Comparison of ENCODE assay signal across 10 mouse cellular contexts in genomic region chr9:52678179-52678838, GRCm38 (mm10). TPM values are rescaled to one million over a fixed set of nuclear protein-coding genes. Genes with fewer than 3 reads are reported as not detected.
DNase-seq lines count a peak whose midpoint lies in the region; ATAC-seq and TF ChIP-seq lines count a peak whose summit lies in the region.
"Had no signal": no experiment of that assay in that cellular context is flagged by ENCODE, and none has a peak within 500 bp of the region (broad histone marks: within the 10 kb centered on the region; RNA-seq: fewer than 3 reads in every experiment).

No protein-coding gene starts in this region.

- H3K4me3 ChIP-seq in heart, embryonic 11.5 days (ENCODE audit: low read depth, low read length): peak overlapping the region; percentile 46
- H3K4me3 ChIP-seq in neural tube, embryonic 11.5 days (ENCODE audit: low read depth, low read length): peak overlapping the region; percentile 47
- H3K4me3 ChIP-seq: erythroblast, embryonic 14.5 days had no signal

- no peak for DNase-seq in heart, adult 9 months (ENCODE audit: low spot score in 2 of 2)
- peak; percentile 49 for DNase-seq in brain, embryonic 14.5 days (ENCODE audit: low read depth)
- peak; percentile 2 for DNase-seq in forelimb bud, embryonic 11.5 days (ENCODE audit: low read depth, low spot score)
- peak; percentile 28 to 34 for DNase-seq in layer of hippocampus, postnatal 25 days (ENCODE audit: extremely low spot score in 1 of 2, low spot score in 1 of 2)
- peak; percentile 53 for DNase-seq in neural tube, embryonic 11.5 days (ENCODE audit: low spot score)
- no peak for DNase-seq in adrenal gland, postnatal 14 days

- no peaks in the 10 kb centered on the region for H3K9me3 ChIP-seq in heart, embryonic 11.5 days (replicated peaks; ENCODE audit: control insufficient read depth, low read length)
- H3K9me3 ChIP-seq in neural tube, embryonic 11.5 days (ENCODE audit: control insufficient read depth, low read length): no peaks in the 10 kb centered on the region

- H3K9ac ChIP-seq in heart, embryonic 11.5 days (ENCODE audit: low read depth, low read length): no peak overlapping the region
- H3K9ac ChIP-seq in neural tube, embryonic 11.5 days (ENCODE audit: low read length): peak overlapping the region; percentile 22; the same call in 1 of the 2 replicates

- no peak for TF ChIP-seq CTCF in brain, embryonic 14.5 days (IDR thresholded peaks at IDR 0.05; ENCODE audit: borderline replicate concordance, extremely low read depth, insufficient read depth, insufficient read length)

- no peak overlapping the region for H3K27ac ChIP-seq in heart, embryonic 11.5 days (ENCODE audit: low read depth, low read length)
- H3K27ac ChIP-seq in neural tube, embryonic 11.5 days (ENCODE audit: low read depth, low read length): no peak overlapping the region

- peaks cover 42% of the 10 kb centered on the region for H3K27me3 ChIP-seq in heart, embryonic 11.5 days (ENCODE audit: control insufficient read depth, insufficient read depth, low read length)
- H3K27me3 ChIP-seq in neural tube, embryonic 11.5 days (ENCODE audit: control insufficient read depth, insufficient read depth, low read length): peaks cover 30% of the 10 kb centered on the region

- TF ChIP-seq POLR2A in brain, embryonic 14.5 days (IDR thresholded peaks at IDR 0.05; ENCODE audit: borderline replicate concordance, extremely low read depth, insufficient read depth, insufficient read length, poor library complexity, severe bottlenecking): no peak

- no peak for ATAC-seq in heart, embryonic 11.5 days (replicated peaks; ENCODE audit: insufficient number of reproducible peaks, low FRiP score, low TSS enrichment)
- ATAC-seq in neural tube, embryonic 11.5 days (ENCODE audit: insufficient read depth, low FRiP score, low TSS enrichment): no peak
- no peak for ATAC-seq in megakaryocyte-erythroid progenitor cell, adult 5-6 weeks (replicated peaks; ENCODE audit: low FRiP score, low TSS enrichment, poor library complexity, severe bottlenecking)

- no peaks in the 10 kb centered on the region for H3K4me1 ChIP-seq in heart, embryonic 11.5 days (ENCODE audit: control insufficient read depth, insufficient read depth, low read length)
- H3K4me1 ChIP-seq in neural tube, embryonic 11.5 days (ENCODE audit: control insufficient read depth, insufficient read depth, low read length): peaks cover 8% of the 10 kb centered on the region

- WGBS in heart, embryonic 11.5 days (ENCODE audit: insufficient replicate concordance): 2% methylated on average over 28 of the region's 28 CpGs
- 1% methylated on average over 27 of the region's 28 CpGs for WGBS in neural tube, embryonic 11.5 days

- peak overlapping the region; percentile 83 for H3K4me2 ChIP-seq in heart, embryonic 11.5 days
- H3K4me2 ChIP-seq in neural tube, embryonic 11.5 days (ENCODE audit: low read depth): peak overlapping the region; percentile 80

- no peaks in the 10 kb centered on the region for H3K36me3 ChIP-seq in heart, embryonic 11.5 days (ENCODE audit: control insufficient read depth, insufficient read depth, low read length)
- H3K36me3 ChIP-seq in neural tube, embryonic 11.5 days (ENCODE audit: control insufficient read depth, insufficient read depth, low read length): no peaks in the 10 kb centered on the region

RNA-seq across cellular contexts. Expression of gene AI593442, which starts 1.3 kb away (rescaled TPM):
- polyA plus RNA-seq in heart, embryonic 11.5 days (2014; fragmentation: Nextera tagmentation; extraction: Ambion mirVana): 0.04 and 0.10 TPM in 2 replicates
- 8.9 and 15.0 TPM in 2 replicates for polyA plus RNA-seq in brain, embryonic 14.5 days (2012; rRNA removed)
- total RNA-seq in layer of hippocampus, postnatal 25 days (2021): 100 to 1,000 TPM; 116 to 137 TPM
- 3.3 and 4.1 TPM in 2 replicates for polyA plus RNA-seq in neural tube, embryonic 11.5 days (2014; fragmentation: Nextera tagmentation; extraction: Ambion mirVana)
- 0.08 and 0.11 TPM in 2 replicates for total RNA-seq in adrenal gland, postnatal 14 days (2021)
- total RNA-seq in megakaryocyte-erythroid progenitor cell, adult 5-6 weeks (2014; fragmentation: Nextera tagmentation): not detected in 2 replicates
- not detected in 2 replicates for total RNA-seq in megakaryocyte-erythroid progenitor cell, adult 5-6 weeks (2017)
- total RNA-seq: CH12.LX had no signal

Comparison
In these comparisons a context has a peak if more than half of its experiments do, and no peak if none do; other contexts are left out.
1. DNase-seq: peak in brain, embryonic 14.5 days (single experiment), forelimb bud, embryonic 11.5 days (single experiment), layer of hippocampus, postnatal 25 days (2 of 2) and neural tube, embryonic 11.5 days (single experiment); none in heart, adult 9 months (0 of 2) and adrenal gland, postnatal 14 days (single experiment).
2. RNA of gene AI593442, which starts 1.3 kb away (total RNA-seq): 116 to 137 TPM in layer of hippocampus, postnatal 25 days; 0.08 to 0.11 TPM in adrenal gland, postnatal 14 days and not detected in megakaryocyte-erythroid progenitor cell, adult 5-6 weeks; every median in the first group is over 100 times any median in the second.